Mouse (Mus musculus) liver, embryonic 11.5 days (tissue): ENCODE results near the gene Gcnt2. TPM values are rescaled to one million over a fixed set of nuclear protein-coding genes. Genes with fewer than 3 reads are reported as not detected.

Experiments
- ATAC-seq: fragments of 200-750 bp; cut with Nextera tagmentation; replicated peaks from 2 replicates; pipeline ENCODE4 v1.8.0; 2017; ENCODE audit warnings: moderate number of reproducible peaks, mild to moderate bottlenecking, moderate TSS enrichment, moderate library complexity; ENCODE audit not compliant: low FRiP score
- DNase-seq: peaks from one replicate; pipeline ENCODE4 v3.0.0-alpha.2; 2017; ENCODE audit warnings: low spot score
- H3K27ac ChIP-seq: fragments of 300-500 bp; sonication (generic); 2 replicates; pipeline ENCODE4 v1.5.1; 2014; ENCODE audit warnings: mild to moderate bottlenecking, low read depth, low read length, control low read depth
- H3K27me3 ChIP-seq: fragments of 300-500 bp; sonication (generic); replicated peaks from 2 replicates; pipeline ENCODE4 v1.6.1; 2014; ENCODE audit warnings: low read length, mixed read lengths; ENCODE audit not compliant: control insufficient read depth, insufficient read depth
- H3K36me3 ChIP-seq: fragments of 300-500 bp; sonication (generic); 2 replicates; pipeline ENCODE4 v1.6.1; 2014; ENCODE audit warnings: mild to moderate bottlenecking, low read length, moderate library complexity, mixed read lengths; ENCODE audit not compliant: control insufficient read depth, insufficient read depth
- H3K4me1 ChIP-seq: fragments of 300-500 bp; sonication (generic); replicated peaks from 2 replicates; pipeline ENCODE4 v1.6.1; 2014; ENCODE audit warnings: low read length, mixed read lengths; ENCODE audit not compliant: control insufficient read depth, insufficient read depth
- H3K4me2 ChIP-seq: fragments of 300-500 bp; sonication (generic); 2 replicates; pipeline ENCODE4 v1.6.1; 2014; ENCODE audit warnings: mild to moderate bottlenecking, control low read depth, moderate library complexity
- H3K4me3 ChIP-seq: fragments of 300-500 bp; sonication (generic); 2 replicates; pipeline ENCODE4 v1.5.1; 2014; ENCODE audit warnings: low read depth, low read length, control low read depth
- H3K9ac ChIP-seq: fragments of 300-500 bp; sonication (generic); 2 replicates; pipeline ENCODE4 v1.6.1; 2014; ENCODE audit warnings: low read depth, low read length, control low read depth
- H3K9me3 ChIP-seq: fragments of 300-500 bp; sonication (generic); 2 replicates; pipeline ENCODE4 v1.6.1; 2016; ENCODE audit warnings: low read length, inconsistent platforms, mixed read lengths; ENCODE audit not compliant: control insufficient read depth
- WGBS: fragments of 180-500 bp; shearing (Covaris S2); extraction: QIAGEN DNeasy Blood & Tissue Kit; methylation state at CpG from one replicate; pipeline ENCODE4 v1.1.7; 2014; 5-methylcytosine and 5-hydroxymethylcytosine counted together
- polyA plus RNA-seq: library from polyadenylated mRNA; unstranded; fragments of >200 nt; fragmentation: Nextera tagmentation; extraction: Ambion mirVana; gene quantifications from 2 replicates; pipeline ENCODE4 v1.2.1, GENCODE M21; 2014

Gcnt2 gene
- 2.1 and 2.2 TPM in 2 replicates for polyA plus RNA-seq

- Histone ChIP-seq H3K9ac (peak within 1 kb of the TSS; percentile 10; the same call in 1 of the 2 replicates), H3K4me3 (peak within 1 kb of the TSS; percentile 2; the same call in 1 of the 2 replicates), H3K36me3 (no peaks in the 10 kb centered on the region), H3K4me1 (peaks cover 6% of the 10 kb centered on the region; the same call in 1 of the 2 replicates), H3K9me3 (no peaks in the 10 kb centered on the region), H3K27ac (no peak within 1 kb of the TSS), H3K4me2 (peak within 1 kb of the TSS; percentile 56), H3K27me3 (no peaks in the 10 kb centered on the region)
- ATAC-seq (peak; percentile 56; the same call in 1 of the 2 replicates), DNase-seq (no peak)
- WGBS = 34% methylated on average over 22 of the region's 22 CpGs
Observed at GRCm38 (mm10) chr13:40859652-40860399, at the start of gene Gcnt2. TSS of gene Gcnt2 (plus strand) at chr13:40859754.

- no peaks in the 10 kb centered on the region for H3K27me3 ChIP-seq
- 0 out of 2 replicates have a peak, but pooled peaks cover 2% of the 10 kb centered on the region for H3K9me3 ChIP-seq
- ATAC-seq = no peak
- H3K4me3 ChIP-seq = no peak overlapping the region
- no peak for DNase-seq
- WGBS = 48% methylated on average over 1 of the region's 1 CpGs
- no peak overlapping the region for H3K27ac ChIP-seq
- no peak overlapping the region for H3K4me2 ChIP-seq
- H3K36me3 ChIP-seq = no peaks in the 10 kb centered on the region
- no peaks in the 10 kb centered on the region for H3K4me1 ChIP-seq
- H3K9ac ChIP-seq = no peak overlapping the region
Observed at GRCm38 (mm10) chr13:40820617-40821016, 38.9 kb upstream of the Gcnt2 start.

DNA sequence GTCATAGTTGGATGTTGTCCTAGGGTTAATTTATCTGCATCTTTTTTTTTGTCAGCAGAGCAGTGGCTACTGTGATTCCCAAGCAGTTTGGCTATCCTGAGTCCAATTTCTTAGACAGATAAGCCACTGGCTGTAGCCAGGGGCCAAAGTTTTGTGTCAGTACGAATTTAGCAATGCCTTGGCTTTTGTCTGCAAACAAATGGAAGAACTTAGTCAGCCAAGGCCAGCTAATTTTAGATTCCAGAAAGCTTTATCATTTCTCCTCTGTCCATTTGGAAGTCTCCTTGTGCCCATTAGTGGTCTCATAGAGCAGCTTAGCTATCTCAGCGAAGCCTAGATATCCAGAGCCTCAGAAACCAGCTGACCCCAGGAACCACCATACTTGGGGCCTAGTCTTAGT lies 37.6 kb upstream of the Gcnt2 start:
- Histone ChIP-seq H3K36me3 (no peaks in the 10 kb centered on the region), H3K9ac (no peak overlapping the region), H3K27ac (no peak overlapping the region), H3K4me2 (no peak overlapping the region), H3K4me1 (no peaks in the 10 kb centered on the region), H3K9me3 (0 out of 2 replicates have a peak, but pooled peaks cover 2% of the 10 kb centered on the region), H3K4me3 (no peak overlapping the region), H3K27me3 (no peaks in the 10 kb centered on the region)
- WGBS = 61% methylated on average over 2 of the region's 2 CpGs
- DNase-seq (no peak), ATAC-seq (no peak)

DNA sequence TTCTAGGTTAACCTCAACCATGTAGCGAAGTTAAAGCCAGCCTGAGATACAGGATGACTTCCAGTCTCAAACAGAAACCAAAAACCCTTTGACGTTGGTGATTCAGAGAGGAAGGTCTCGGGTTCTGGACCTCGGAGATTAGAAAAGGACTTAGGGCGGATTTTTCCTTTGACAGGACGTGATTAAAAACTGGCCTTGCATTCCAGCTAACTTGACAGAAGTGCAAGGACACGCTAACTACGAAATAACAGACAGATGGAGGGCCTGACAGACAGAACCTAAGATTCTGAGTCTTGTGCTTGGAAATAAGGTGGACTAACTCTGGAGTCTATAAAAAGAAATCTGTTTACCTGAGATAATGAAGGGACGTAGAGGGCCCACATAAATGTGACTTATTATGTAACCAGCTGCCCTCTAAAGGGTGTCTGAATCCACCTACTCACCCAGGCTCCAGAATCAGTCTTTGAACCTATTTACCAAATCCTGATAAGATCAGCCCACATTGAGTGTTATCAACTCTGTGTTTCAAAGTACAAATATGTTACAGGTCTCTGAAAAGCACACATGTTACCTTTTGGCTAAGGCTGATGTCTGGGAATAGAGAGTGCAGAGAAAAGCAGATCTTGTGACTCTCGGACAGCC lies 18.3 kb upstream of the Gcnt2 start:
- DNase-seq = no peak
- no peaks in the 10 kb centered on the region for H3K4me1 ChIP-seq
- WGBS = 53% methylated on average over 10 of the region's 10 CpGs
- peak overlapping the region; percentile 48; the same call in 1 of the 2 replicates for H3K27ac ChIP-seq
- H3K4me3 ChIP-seq = no peak overlapping the region
- 0 out of 2 replicates have a peak, but pooled peaks have one; percentile 26 for ATAC-seq
- no peak overlapping the region for H3K4me2 ChIP-seq
- no peaks in the 10 kb centered on the region for H3K9me3 ChIP-seq
- no peak overlapping the region for H3K9ac ChIP-seq
- no peaks in the 10 kb centered on the region for H3K27me3 ChIP-seq
- no peaks in the 10 kb centered on the region for H3K36me3 ChIP-seq

GRCm38 (mm10) chr13:40842141-40842540 lies 17.4 kb upstream of the Gcnt2 start:
- no peaks in the 10 kb centered on the region for H3K9me3 ChIP-seq
- H3K27ac ChIP-seq = no peak overlapping the region
- no peaks in the 10 kb centered on the region for H3K27me3 ChIP-seq
- H3K36me3 ChIP-seq = no peaks in the 10 kb centered on the region
- no peak overlapping the region for H3K4me3 ChIP-seq
- DNase-seq (no peak), ATAC-seq (no peak)
- H3K4me2 ChIP-seq = no peak overlapping the region
- no peaks in the 10 kb centered on the region for H3K4me1 ChIP-seq
- 35% methylated on average over 1 of the region's 1 CpGs for WGBS
- H3K9ac ChIP-seq = no peak overlapping the region

DNA sequence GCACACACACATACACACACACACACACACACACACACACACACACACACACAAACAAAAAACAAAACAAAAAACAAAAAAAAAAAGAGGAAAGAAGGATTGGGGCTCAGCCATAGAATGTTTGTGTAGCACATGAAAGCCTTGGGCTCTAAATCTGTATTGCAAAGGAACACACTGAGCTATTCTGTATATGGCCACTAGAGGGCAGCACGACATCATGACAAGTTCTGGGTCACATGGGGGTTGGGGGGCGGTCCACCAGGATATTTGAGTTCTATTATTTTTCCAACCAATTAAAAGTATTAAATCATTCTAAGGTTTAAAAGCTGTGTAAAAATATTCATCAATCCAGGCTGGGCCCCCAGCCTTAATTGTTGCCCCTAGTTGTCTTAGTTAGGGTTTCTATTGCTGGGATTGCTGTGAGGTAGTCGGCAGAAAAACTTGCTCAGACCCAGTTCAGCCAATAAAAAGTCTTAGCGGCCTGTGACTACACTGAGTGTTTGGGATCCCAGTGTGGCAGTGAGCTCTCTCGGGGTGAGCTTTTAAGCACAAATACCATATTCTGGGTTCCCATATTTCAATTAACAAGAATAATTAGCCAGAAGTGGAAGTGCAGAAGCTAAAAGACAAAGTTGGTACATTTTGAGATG lies 16.0 kb upstream of the Gcnt2 start:
- ATAC-seq (peak; percentile 22; the same call in 1 of the 2 replicates), DNase-seq (peak; percentile 56)
- Histone ChIP-seq H3K9me3 (no peaks in the 10 kb centered on the region), H3K27me3 (no peaks in the 10 kb centered on the region), H3K9ac (no peak overlapping the region), H3K27ac (no peak overlapping the region), H3K36me3 (no peaks in the 10 kb centered on the region), H3K4me3 (no peak overlapping the region), H3K4me2 (no peak overlapping the region; the same call in 1 of the 2 replicates), H3K4me1 (no peaks in the 10 kb centered on the region)
- 27% methylated on average over 5 of the region's 5 CpGs for WGBS

DNA sequence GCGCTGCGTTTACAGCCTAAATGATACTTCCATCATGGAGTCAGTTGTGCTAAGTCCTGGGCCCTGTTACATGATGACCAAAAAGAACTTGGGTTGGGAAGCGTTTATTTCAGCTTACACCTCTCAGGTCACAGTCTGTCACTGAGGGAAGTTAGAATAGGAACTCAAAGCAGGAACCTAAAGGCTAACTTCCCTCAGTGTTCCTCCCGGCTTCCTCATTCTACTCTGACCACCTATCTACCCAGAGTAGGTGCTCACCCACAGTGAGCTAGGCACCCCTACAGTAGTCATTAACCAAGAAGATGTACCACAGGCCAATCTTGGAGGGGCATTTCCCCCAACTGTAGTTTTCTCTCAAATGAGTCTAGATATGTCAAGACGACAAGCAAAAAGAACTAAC lies 15.4 kb upstream of the Gcnt2 start:
- Histone ChIP-seq H3K27ac (no peak overlapping the region), H3K36me3 (no peaks in the 10 kb centered on the region), H3K4me1 (no peaks in the 10 kb centered on the region), H3K9ac (no peak overlapping the region), H3K27me3 (no peaks in the 10 kb centered on the region), H3K4me2 (no peak overlapping the region), H3K9me3 (no peaks in the 10 kb centered on the region), H3K4me3 (no peak overlapping the region)
- ATAC-seq (no peak), DNase-seq (no peak)
- 71% methylated on average over 5 of the region's 5 CpGs for WGBS

DNA sequence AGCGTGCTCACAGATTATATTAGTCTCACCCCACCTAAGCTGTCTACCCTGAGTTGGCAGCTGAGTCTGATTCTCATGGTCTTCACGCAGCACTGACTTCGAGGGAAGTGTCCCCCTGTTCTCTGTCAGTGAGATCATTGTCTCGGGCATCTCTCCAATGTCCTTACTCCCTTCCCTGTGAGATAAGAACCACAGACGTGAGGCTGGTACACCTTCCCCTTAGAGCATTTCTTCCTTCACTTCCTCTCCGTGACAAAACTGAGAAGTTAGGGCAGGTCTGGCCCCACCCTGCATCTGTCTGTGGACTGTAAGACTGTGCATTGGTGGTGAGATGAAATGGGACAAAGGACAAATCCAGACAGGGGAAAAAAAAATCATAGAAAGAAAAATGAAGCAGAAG lies 13.6 kb upstream of the Gcnt2 start:
- DNase-seq = no peak
- Histone ChIP-seq H3K4me3 (no peak overlapping the region), H3K4me1 (no peaks in the 10 kb centered on the region), H3K36me3 (no peaks in the 10 kb centered on the region), H3K27me3 (no peaks in the 10 kb centered on the region), H3K9ac (no peak overlapping the region), H3K4me2 (no peak overlapping the region), H3K9me3 (no peaks in the 10 kb centered on the region), H3K27ac (no peak overlapping the region)
- WGBS = 33% methylated on average over 6 of the region's 6 CpGs
- no peak for ATAC-seq
